Mouse (Mus musculus): ENCODE results near the gene Nkain4.

Gene Nkain4

GRCm38 (mm10) chr2:180949947-180950346 is 4.6 kb downstream of the Nkain4 start:
- DNase-seq (ENCODE audit: low spot score): no peak

GRCm38 (mm10) chr2:180941869-180942268 is 12.6 kb downstream of the Nkain4 start:
- DNase-seq (ENCODE audit: low spot score): no peak

- no peak for DNase-seq (ENCODE audit: low spot score)
These were observed 14.3 kb downstream of the Nkain4 start for GRCm38 (mm10) chr2:180940187-180940586.

- no peak for DNase-seq (ENCODE audit: low spot score)
These were observed 22.1 kb downstream of the Nkain4 start for GRCm38 (mm10) chr2:180932418-180932817.

DNA sequence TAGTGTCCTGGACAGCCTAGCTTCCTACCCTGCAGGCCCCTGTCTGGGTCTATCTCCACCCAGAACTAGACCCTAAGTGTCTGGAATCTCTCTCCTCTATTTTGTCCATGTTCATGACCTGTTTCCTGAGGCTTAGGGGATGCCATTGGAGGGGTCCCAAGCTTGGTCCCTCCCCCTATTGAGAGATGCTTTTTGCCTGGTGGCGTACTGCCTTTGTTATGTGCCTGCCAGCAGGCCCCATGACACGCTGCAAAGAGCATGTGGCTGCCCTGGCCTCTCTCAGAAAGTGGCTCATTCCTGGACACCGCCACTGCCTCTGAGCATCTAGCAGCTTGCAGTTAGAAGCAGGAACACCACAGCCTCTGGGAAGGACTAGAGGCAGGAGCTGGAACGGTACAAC is 25.8 kb downstream of the Nkain4 start, which contains the start of gene Birc7:
Birc7 (plus strand) TSS at position 301 of the 400 bp plus-strand sequence.
- no peak for DNase-seq (ENCODE audit: low spot score)

DNA sequence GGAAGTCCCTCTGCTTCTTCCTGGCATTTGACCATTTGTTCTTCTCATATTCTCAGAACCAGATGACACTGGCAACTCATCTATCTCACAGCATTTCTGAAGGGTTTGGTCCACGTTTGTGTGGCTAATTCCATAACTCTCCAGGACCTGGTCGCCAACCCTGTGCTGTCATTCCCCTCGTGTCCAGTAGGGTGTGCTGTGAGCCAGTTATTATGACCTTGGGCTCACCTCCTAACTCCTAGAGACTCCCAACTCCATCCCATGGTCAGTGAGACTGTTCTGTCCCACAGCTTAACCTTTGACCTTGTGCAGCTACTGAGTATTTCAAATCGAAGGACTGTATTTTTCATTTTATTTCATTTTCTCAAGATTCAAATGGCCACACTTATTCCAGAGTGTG is 29.3 kb downstream of the Nkain4 start:
- DNase-seq (ENCODE audit: low spot score): peak; percentile 33

DNA sequence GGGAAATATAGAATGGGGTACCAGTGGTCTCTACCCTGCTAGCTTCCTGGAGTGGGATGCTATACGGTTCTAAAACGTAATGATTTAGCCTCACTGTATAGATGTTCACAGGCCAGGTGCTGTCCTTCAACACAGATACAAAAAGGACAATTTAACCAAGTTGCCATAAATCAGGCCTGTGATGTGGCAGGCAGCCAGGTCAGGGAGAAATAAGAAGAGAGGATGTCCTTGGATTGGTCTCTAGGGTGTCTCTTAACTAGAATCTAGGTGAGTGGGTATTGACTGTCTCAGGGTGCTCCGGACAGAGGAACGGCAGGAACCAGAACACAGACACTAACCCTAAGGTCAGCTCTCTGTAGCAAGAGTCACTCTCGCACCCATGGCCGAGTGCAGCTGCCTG is 31.8 kb downstream of the Nkain4 start:
- no peak for DNase-seq (ENCODE audit: low spot score)

GRCm38 (mm10) chr2:180920810-180921400 is 33.6 kb downstream of the Nkain4 start, which contains the start of gene Ythdf1:
Gene Ythdf1, minus strand, starts transcription at chr2:180920949.
- peak; percentile 95 for DNase-seq (ENCODE audit: low spot score)

- DNase-seq (ENCODE audit: low spot score): peak; percentile 18
These were observed 34.3 kb downstream of the Nkain4 start for GRCm38 (mm10) chr2:180919913-180920809.

DNA sequence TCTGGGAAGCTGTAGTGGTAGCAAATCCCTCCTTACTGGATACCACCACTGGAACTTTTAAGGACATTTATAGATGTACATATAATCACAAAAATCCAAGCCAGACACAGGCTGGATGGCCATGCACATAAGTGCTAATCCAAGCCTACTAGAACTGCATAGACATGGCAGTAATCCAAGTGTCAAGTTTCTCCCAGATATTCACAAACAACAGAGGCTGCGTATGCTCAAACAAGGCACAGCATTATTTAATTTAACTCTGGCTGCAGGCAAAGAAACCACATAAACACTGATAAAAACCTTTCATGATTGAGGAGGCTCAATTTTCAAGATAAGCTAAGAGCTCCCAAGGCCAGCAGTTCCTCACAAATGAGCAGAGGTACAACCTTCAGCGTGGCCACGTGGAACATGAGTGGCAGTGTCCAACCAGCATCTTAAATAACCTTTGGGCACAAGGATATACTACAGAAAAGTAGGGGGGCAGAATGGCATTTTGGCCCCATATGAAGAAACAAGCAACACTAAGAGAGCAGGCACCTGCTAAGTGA is 38.5 kb downstream of the Nkain4 start:
- DNase-seq (ENCODE audit: low spot score): no peak

DNA sequence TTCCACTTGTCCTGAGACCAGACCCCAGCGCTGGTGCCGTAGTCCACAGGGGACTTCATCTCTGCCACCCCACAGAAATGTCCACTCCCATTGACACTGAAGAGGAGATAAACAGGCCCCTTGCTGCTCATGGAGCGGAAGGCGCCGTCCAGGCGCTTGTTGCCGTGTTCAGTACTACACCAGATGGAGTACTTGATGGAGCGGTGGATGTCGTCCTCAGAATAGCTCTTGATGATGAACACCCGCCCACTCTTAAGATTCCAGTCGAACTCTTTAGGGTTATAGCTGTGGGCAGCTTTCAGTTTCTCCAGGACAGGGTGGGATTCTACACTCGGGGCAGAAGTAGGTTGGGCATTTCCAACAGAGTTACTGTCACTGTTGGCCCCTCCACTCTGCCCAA is 43.6 kb downstream of the Nkain4 start:
- DNase-seq (ENCODE audit: low spot score): no peak

DNA sequence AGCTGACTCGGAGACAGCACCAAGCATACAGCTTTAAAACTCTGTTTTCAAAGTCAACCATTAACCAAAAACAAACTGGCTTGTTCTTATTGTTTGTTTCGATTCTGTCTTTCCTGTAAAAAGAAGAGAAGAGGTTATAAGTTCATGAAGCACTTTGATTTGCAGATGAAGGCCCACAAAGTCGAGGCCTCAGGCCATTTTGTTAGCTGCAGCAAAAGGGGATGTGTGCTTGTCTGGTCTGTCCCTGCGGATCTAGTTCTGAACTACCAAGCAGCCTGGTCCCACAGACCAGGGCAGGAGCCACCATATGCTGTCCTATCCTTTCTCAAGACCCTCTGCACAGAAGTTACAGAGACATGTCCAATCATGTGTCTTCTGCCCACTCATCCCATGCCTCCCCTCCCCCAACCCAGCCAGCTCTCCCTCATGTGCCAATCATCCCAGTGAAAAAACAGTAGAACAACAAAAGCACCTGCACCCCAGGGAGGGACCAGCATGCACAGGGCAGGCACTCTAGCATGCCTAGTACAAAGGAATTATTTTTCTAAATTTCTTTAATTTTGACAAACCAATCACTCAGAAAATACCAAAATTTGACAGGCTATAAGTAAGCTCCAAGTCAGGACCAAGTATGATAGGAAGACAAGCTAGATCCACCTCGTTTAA is 48.8 kb downstream of the Nkain4 start:
- no peak for DNase-seq (ENCODE audit: low spot score)

GRCm38 (mm10) chr2:180904435-180905208 is 49.9 kb downstream of the Nkain4 start:
- no peak for DNase-seq (ENCODE audit: low spot score)

DNA sequence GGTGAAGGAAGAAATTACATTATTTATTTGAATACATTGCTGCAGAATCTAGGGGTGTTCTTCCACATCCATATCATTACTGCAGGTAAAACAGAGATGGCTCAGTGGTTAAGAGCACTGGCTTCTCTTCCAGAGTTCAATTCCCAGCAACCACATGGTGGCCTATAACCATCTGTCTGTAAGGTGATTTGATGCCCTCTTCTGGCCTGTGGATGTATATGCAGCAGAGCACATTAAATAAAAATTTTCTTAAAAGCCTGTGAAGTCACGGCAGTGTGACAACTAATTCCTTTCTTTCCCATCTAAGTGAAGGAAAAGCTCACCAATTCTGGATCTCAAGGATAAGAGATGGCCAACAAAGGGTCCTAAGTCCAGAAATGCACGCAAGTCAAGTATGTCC is 52.4 kb downstream of the Nkain4 start:
- no peak for DNase-seq (ENCODE audit: low spot score)

DNA sequence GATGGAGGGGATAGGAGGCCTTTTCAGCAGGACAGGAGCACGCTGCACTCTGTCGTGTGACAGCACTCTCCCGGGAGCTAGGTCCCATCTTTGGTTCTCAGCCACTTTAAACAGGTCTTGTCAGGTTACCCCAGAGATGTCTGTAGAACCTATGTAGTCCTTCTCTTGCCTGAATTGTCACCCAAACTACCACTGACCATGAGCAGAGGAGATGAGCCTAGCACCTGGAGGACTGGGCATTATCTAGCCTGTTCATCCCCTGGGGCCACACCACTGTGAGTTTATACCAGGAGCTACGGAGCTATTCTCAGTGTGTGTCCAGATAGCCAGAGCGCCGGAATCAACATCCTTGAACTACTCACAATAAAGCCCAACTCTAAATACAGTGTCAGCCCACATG is 56.6 kb downstream of the Nkain4 start:
- no peak for DNase-seq (ENCODE audit: low spot score)

- no peak for DNase-seq (ENCODE audit: low spot score)
These were observed 57.5 kb downstream of the Nkain4 start for GRCm38 (mm10) chr2:180896819-180897625.

DNA sequence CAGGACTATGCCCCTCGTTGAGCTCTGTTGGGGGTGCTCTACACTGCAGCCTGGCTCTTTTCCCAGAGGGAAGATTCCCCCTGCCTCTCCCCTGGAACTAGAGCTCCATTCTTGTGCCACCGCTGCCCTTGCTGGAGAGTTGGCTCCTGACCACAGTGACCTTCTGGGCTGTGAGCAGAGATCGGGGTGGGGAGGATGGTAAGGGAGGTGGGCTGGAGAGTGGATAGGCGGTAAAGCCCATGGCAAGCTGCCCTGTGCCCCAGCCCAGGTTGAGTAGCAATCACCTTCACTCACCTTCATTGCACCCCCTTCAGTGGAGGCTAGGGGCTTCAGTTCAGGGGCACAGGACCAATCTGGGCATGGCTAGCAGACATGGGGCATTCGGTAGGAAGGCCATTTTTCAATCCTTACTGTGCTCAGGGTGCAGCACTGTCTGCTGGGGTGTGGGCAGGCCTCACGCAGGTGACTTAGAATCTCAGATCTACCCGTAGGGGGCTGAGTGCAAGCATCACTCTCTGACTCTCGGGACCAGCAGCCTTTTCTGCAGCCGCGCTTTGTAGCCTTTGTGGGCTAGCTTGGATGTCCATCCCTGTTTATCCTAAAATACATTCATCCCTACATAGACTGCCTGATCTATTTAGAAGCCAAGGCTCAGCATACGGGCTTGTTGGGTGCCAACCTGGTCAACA is 58.5 kb downstream of the Nkain4 start:
- no peak for DNase-seq (ENCODE audit: low spot score)

DNA sequence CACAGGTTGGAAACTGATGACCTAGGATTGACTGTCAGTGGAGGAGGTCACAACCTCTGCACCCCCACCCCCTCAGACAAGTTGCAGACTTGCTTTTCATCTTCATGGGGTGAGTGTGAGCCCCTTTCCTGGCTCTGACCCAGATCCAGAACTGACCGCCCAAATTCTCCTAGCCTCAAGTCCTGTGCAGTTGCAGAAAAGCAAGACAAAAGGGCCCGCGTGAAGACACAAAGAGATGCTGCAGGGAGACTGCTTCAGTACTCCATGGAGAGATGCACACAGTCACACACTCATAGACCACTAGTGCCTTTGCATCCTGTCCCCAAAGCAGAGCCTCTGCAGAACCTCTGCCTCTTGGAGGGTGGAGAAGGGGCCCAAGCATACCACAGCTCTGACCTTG is 59.2 kb downstream of the Nkain4 start:
- DNase-seq (ENCODE audit: low spot score): no peak

GRCm38 (mm10) chr2:180894734-180895133 is 59.8 kb downstream of the Nkain4 start:
- no peak for DNase-seq (ENCODE audit: low spot score)

GRCm38 (mm10) chr2:180894029-180894623 is 60.4 kb downstream of the Nkain4 start:
- no peak for DNase-seq (ENCODE audit: low spot score)

Measured in urinary bladder, postnatal 10 days (tissue).